Mouse (Mus musculus): ENCODE results near the gene Iqsec1. TPM values are rescaled to one million over a fixed set of nuclear protein-coding genes. Genes with fewer than 3 reads are reported as not detected.
A peak's percentile ranks its signal among the peaks of the same experiment; 100 is the strongest.

Iqsec1 gene
- polyA plus RNA-seq, 1 experiment from 2014 or later: 6.6 TPM

GRCm38 (mm10) chr6:90720201-90720600, 268.3 kb downstream of the Iqsec1 start:
- DNase-seq (ENCODE audit: low spot score): no peak
- Histone ChIP-seq H3K27ac (replicated peaks) (no peak overlapping the region), H3K9me3 (no peaks in the 10 kb centered on the region), H3K4me1 (peaks cover 24% of the 10 kb centered on the region), H3K4me3 (no peak overlapping the region), H3K36me3 (replicated peaks) (no peaks in the 10 kb centered on the region), H3K27me3 (replicated peaks; ENCODE audit: low read depth, poor library complexity, severe bottlenecking) (no peaks in the 10 kb centered on the region)
- 64% methylated on average over 3 of the region's 3 CpGs for WGBS

- Histone ChIP-seq H3K27me3 (replicated peaks; ENCODE audit: low read depth, poor library complexity, severe bottlenecking) (no peaks in the 10 kb centered on the region), H3K36me3 (replicated peaks) (no peaks in the 10 kb centered on the region), H3K4me1 (peaks cover 26% of the 10 kb centered on the region), H3K9me3 (no peaks in the 10 kb centered on the region), H3K4me3 (no peak overlapping the region), H3K27ac (replicated peaks) (no peak overlapping the region)
- no peak for DNase-seq (ENCODE audit: low spot score)
- WGBS: 88% methylated on average over 6 of the region's 6 CpGs
Observed at GRCm38 (mm10) chr6:90719402-90719801, 269.1 kb downstream of the Iqsec1 start.

GRCm38 (mm10) chr6:90718477-90718876, 270.0 kb downstream of the Iqsec1 start:
- no peak overlapping the region for H3K27ac ChIP-seq (replicated peaks)
- H3K4me3 ChIP-seq: no peak overlapping the region
- 86% methylated on average over 3 of the region's 3 CpGs for WGBS
- H3K9me3 ChIP-seq: no peaks in the 10 kb centered on the region
- H3K4me1 ChIP-seq: peaks cover 34% of the 10 kb centered on the region
- H3K27me3 ChIP-seq (replicated peaks; ENCODE audit: low read depth, poor library complexity, severe bottlenecking): no peaks in the 10 kb centered on the region
- H3K36me3 ChIP-seq (replicated peaks): no peaks in the 10 kb centered on the region
- DNase-seq (ENCODE audit: low spot score): no peak

- Histone ChIP-seq H3K4me3 (no peak overlapping the region), H3K27me3 (replicated peaks; ENCODE audit: low read depth, poor library complexity, severe bottlenecking) (no peaks in the 10 kb centered on the region), H3K27ac (replicated peaks) (no peak overlapping the region), H3K9me3 (no peaks in the 10 kb centered on the region), H3K36me3 (replicated peaks) (no peaks in the 10 kb centered on the region), H3K4me1 (peaks cover 42% of the 10 kb centered on the region)
- no peak for DNase-seq (ENCODE audit: low spot score)
- WGBS: 61% methylated on average over 1 of the region's 1 CpGs
Observed at GRCm38 (mm10) chr6:90717711-90718110, 270.8 kb downstream of the Iqsec1 start.

- no peak for DNase-seq (ENCODE audit: low spot score)
- H3K27ac ChIP-seq (replicated peaks): 0 out of 2 replicates have a peak overlapping the region, but pooled peaks have one; percentile 88
Observed at GRCm38 (mm10) chr6:90716853-90717252, 271.6 kb downstream of the Iqsec1 start.

GRCm38 (mm10) chr6:90716066-90716704, 272.3 kb downstream of the Iqsec1 start:
- peak; percentile 95 for DNase-seq (ENCODE audit: low spot score)
- H3K27me3 ChIP-seq (replicated peaks; ENCODE audit: low read depth, poor library complexity, severe bottlenecking): no peaks in the 10 kb centered on the region
- peak overlapping the region; percentile 74 for H3K4me3 ChIP-seq
- H3K9me3 ChIP-seq: no peaks in the 10 kb centered on the region
- peak overlapping the region; percentile 88 for H3K27ac ChIP-seq (replicated peaks)
- peaks cover 57% of the 10 kb centered on the region for H3K4me1 ChIP-seq
- under 1% methylated on average over 49 of the region's 49 CpGs for WGBS
- no peaks in the 10 kb centered on the region for H3K36me3 ChIP-seq (replicated peaks)

More at GRCm38 (mm10) chr6:90716853-90717252, 271.6 kb downstream of the Iqsec1 start:
- H3K27me3 ChIP-seq (replicated peaks; ENCODE audit: low read depth, poor library complexity, severe bottlenecking): no peaks in the 10 kb centered on the region
- peaks cover 51% of the 10 kb centered on the region for H3K4me1 ChIP-seq
- H3K4me3 ChIP-seq: peak overlapping the region; percentile 74
- H3K9me3 ChIP-seq: no peaks in the 10 kb centered on the region
- H3K36me3 ChIP-seq (replicated peaks): no peaks in the 10 kb centered on the region
- WGBS: 44% methylated on average over 4 of the region's 4 CpGs

- peak overlapping the region; percentile 88 for H3K27ac ChIP-seq (replicated peaks)
- no peaks in the 10 kb centered on the region for H3K9me3 ChIP-seq
- no peaks in the 10 kb centered on the region for H3K27me3 ChIP-seq (replicated peaks; ENCODE audit: low read depth, poor library complexity, severe bottlenecking)
- H3K36me3 ChIP-seq (replicated peaks): no peaks in the 10 kb centered on the region
- no peak for DNase-seq (ENCODE audit: low spot score)
- WGBS: 64% methylated on average over 4 of the region's 4 CpGs
- peaks cover 65% of the 10 kb centered on the region for H3K4me1 ChIP-seq
- H3K4me3 ChIP-seq: peak overlapping the region; percentile 74
Observed at GRCm38 (mm10) chr6:90715245-90715905, 273.1 kb downstream of the Iqsec1 start.

- 70% methylated on average over 3 of the region's 3 CpGs for WGBS
- Histone ChIP-seq H3K27me3 (replicated peaks; ENCODE audit: low read depth, poor library complexity, severe bottlenecking) (no peaks in the 10 kb centered on the region), H3K9me3 (no peaks in the 10 kb centered on the region), H3K27ac (replicated peaks) (no peak overlapping the region), H3K36me3 (replicated peaks) (no peaks in the 10 kb centered on the region), H3K4me1 (peaks cover 67% of the 10 kb centered on the region), H3K4me3 (no peak overlapping the region)
- DNase-seq (ENCODE audit: low spot score): no peak
Observed at GRCm38 (mm10) chr6:90713650-90714049, 274.8 kb downstream of the Iqsec1 start.

GRCm38 (mm10) chr6:90712486-90713480, 275.7 kb downstream of the Iqsec1 start:
- Histone ChIP-seq H3K4me3 (no peak overlapping the region), H3K9me3 (no peaks in the 10 kb centered on the region), H3K27ac (replicated peaks) (peak overlapping the region; percentile 58), H3K4me1 (peaks cover 67% of the 10 kb centered on the region), H3K36me3 (replicated peaks) (no peaks in the 10 kb centered on the region), H3K27me3 (replicated peaks; ENCODE audit: low read depth, poor library complexity, severe bottlenecking) (no peaks in the 10 kb centered on the region)
- 83% methylated on average over 8 of the region's 8 CpGs for WGBS
- no peak for DNase-seq (ENCODE audit: low spot score)

GRCm38 (mm10) chr6:90712063-90712462, 276.4 kb downstream of the Iqsec1 start:
- 66% methylated on average over 3 of the region's 3 CpGs for WGBS
- H3K4me1 ChIP-seq: peaks cover 69% of the 10 kb centered on the region
- no peaks in the 10 kb centered on the region for H3K9me3 ChIP-seq
- H3K36me3 ChIP-seq (replicated peaks): no peaks in the 10 kb centered on the region
- no peaks in the 10 kb centered on the region for H3K27me3 ChIP-seq (replicated peaks; ENCODE audit: low read depth, poor library complexity, severe bottlenecking)
- no peak for DNase-seq (ENCODE audit: low spot score)
- H3K4me3 ChIP-seq: no peak overlapping the region
- peak overlapping the region; percentile 58 for H3K27ac ChIP-seq (replicated peaks)

GRCm38 (mm10) chr6:90711476-90712035, 276.9 kb downstream of the Iqsec1 start:
- Histone ChIP-seq H3K27ac (replicated peaks) (peak overlapping the region; percentile 58), H3K9me3 (no peaks in the 10 kb centered on the region), H3K36me3 (replicated peaks) (no peaks in the 10 kb centered on the region), H3K27me3 (replicated peaks; ENCODE audit: low read depth, poor library complexity, severe bottlenecking) (no peaks in the 10 kb centered on the region), H3K4me3 (no peak overlapping the region), H3K4me1 (peaks cover 69% of the 10 kb centered on the region)
- DNase-seq (ENCODE audit: low spot score): no peak
- 58% methylated on average over 12 of the region's 12 CpGs for WGBS

- H3K4me3 ChIP-seq: no peak overlapping the region
- peaks cover 66% of the 10 kb centered on the region for H3K4me1 ChIP-seq
- H3K36me3 ChIP-seq (replicated peaks): no peaks in the 10 kb centered on the region
- WGBS: 91% methylated on average over 5 of the region's 5 CpGs
- no peak for DNase-seq (ENCODE audit: low spot score)
- H3K9me3 ChIP-seq: no peaks in the 10 kb centered on the region
- no peaks in the 10 kb centered on the region for H3K27me3 ChIP-seq (replicated peaks; ENCODE audit: low read depth, poor library complexity, severe bottlenecking)
- no peak overlapping the region for H3K27ac ChIP-seq (replicated peaks)
Observed at GRCm38 (mm10) chr6:90710778-90711177, 277.7 kb downstream of the Iqsec1 start.
